Mouse (Mus musculus): Measurements from ENCODE around the gene Gm27021.

DNA sequence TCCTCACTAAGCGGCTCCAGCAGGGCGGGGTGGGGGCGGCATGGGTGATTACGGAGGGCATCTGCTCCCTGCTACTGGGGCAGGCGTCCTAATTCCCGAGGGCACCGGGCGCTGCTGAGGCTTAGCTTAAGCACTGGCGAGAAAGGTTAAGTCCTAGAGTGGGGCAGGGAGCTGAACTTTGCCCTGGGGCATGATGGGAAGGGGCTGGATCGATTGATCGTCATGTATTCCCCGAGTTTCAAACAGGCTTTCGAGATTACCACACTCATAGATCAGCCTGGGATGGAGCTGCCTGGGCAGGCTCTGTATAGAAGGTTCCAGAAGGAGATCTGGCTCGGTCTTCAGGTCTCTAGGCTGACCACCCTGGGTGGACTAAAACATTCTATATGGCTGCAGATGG, 45.7 kb downstream of the Gm27021 start:
- TF ChIP-seq CTCF (IDR thresholded peaks at IDR 0.05; ENCODE audit: borderline replicate concordance, extremely low read depth, insufficient read depth, insufficient read length) (no peak), POLR2A (IDR thresholded peaks at IDR 0.05; ENCODE audit: borderline replicate concordance, extremely low read depth, insufficient read depth, insufficient read length, poor library complexity, severe bottlenecking) (no peak)
